Mouse (Mus musculus) spleen, postnatal 14 days (tissue): ENCODE data around the gene Zdhhc6.

Experiments
- DNase-seq, 2 experiments: peaks; one replicate each; pipeline ENCODE4 v3.0.0; 2021 to 2022; ENCODE audit warnings: low spot score in 2 of 2

Zdhhc6 gene

DNA sequence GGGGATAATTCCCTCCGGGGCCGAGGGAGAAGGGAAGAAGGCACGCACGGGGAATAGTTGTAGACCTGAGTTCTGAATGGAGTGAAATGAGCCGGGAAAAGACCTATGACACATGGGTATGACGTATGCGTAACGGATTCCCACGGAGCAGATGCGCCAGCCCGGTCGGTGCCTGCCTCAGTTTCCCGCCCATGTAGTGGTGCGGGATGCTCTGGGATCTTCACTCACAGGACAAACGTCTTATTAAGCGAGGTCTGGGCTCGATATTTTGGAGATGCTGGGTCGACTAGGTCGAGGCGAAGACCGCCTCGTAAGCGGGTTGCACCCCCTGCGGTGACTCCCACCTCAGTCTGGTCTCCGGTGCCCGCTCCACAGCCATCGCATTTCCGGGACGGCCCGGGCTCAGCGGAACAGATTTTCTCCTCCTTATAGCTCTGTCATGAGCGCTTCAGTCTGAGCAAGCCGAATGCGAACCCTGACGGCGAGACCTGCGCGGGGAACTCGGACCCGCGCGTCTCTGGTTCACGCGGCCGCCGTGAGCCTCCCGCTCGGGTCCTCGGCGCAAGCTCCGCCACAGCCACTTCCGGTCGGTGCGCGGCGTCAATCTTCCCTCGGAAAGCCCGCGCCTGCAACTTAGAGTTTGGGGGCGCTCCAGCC, at the start of gene Zdhhc6:
Gene Zdhhc6, minus strand, starts transcription at position 581 of the 657 bp plus-strand sequence.
- peak; percentile 73 to 84 for DNase-seq

DNA sequence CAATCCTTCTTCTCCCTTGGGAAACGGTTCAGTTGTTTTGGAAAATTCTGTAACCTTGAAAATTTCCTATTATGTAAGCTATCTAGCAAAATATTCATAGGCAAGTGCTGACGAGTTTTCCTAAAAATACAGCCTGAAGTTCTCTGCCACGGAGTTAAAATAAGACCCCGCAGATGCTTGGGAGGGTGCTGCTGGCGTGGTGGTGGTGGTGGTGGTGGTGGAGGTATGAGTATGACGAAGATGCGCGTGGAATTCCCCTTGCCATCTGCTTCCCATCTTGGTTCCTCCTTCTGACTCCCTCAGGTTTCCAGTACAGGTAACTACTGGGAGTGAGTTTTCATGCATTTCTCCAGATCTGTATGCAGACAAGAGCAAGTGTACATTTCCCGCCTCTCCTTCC, 46.8 kb upstream of the Zdhhc6 start:
- DNase-seq: no peak

DNA sequence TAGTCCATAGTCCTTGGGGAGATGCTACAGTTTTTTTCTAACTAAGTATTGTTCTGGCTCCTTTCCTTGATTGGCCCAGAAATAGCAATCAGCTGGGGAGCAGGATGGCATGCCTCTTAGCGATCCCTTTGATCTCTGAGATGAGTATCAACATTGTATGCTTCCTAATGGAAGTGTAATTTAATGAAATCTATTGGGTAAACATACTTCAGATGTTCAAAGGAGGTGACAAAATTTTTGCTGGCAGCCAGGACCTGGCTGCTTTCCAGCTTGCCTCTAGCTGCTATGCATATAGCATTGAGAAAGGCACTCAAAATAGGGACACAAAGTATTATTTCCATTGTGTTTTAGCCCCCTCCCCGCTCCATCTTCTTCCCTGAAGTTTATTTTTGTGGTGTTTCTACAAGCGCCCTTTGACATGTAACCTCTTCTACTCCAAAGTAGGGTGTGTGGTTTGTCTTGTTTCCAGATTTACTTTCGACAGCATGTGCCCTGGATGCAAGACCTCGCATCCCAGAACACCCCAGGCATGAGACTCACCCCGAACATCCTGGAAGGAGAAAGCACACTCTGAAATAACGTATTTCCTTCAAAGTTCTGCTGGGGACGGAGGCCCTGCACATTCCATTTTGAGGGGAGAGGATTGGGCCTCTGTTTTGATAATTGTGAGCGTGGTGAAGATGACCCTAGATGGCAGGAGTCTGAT, 35.0 kb upstream of the Zdhhc6 start:
- no peak for DNase-seq

DNA sequence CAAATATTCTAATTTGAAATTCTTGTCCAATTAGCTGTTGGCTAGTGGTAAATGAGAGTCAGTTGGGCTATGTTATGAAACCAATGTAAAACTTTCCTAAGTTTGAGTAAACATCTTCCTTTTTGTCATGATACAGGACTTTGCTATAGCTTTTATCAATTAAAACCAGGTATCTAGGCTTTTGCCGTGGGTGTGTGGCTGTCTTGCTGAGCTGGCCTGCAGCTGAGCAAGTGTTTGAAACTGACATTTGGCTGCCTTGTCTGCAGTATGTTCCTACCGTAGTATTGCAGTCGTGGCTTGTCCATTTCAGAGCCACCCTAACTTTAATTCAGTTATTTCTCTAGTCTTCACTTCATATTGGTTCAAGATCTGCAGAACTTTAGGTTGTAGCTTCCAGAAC, 32.4 kb upstream of the Zdhhc6 start:
- DNase-seq: no peak

DNA sequence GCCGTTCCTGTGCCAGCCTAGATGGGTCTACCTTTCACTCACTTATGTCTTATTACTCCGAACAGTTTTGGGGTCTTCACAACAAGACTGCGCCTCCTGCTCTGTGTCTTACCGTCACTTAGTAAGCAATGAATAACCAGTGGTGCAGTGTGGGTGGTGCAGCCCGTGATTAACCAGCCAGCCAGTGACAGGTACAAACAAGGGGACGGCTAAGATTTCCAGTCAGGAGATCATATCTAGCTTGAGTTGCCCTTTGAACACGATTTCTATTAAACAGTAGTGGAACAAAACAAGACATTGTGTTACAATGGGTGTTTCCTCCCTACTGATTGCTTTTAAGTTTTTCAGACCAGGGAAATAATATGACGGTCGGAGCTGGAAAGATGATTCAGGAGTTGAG, 27.4 kb upstream of the Zdhhc6 start:
- DNase-seq: no peak

DNA sequence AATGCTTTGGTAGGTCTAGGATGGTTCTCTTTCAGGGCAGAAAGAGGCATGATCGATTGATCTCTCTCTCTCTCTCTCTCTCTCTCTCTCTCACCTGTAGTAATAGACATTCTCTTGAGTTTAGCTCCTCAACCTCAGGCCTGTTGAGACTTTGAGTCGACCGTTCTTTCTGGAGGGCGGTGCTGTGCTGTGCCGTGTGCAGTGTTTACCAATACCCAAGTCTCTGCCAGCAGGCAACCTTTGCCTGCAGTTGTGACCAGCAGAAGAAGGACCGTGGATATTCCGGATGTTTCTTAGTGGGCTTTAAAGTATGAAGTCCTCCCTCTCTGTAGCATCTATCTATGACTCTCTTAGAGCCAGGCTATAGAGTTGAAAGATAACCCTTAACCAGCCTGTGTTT, 26.6 kb upstream of the Zdhhc6 start:
- no peak for DNase-seq

DNA sequence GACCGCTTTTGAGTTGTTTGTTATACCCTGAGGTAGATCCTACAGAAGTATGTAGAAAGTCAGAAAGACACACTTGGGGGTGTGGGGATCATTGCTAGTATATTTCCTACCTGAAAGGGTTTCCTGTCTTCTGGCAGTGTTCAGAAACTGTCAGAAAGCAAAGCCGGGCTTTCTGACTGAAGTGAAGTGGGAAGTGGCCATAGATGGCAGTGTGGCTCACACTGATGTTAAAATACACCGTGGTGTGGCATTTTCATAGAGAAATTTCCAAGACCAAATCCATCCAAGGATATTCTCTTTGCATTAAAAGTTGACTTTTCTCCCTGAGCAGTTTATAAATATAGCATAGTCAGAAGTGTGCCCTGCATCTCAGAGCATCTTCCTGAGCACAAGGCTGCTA, 25.5 kb upstream of the Zdhhc6 start:
- no peak for DNase-seq

DNA sequence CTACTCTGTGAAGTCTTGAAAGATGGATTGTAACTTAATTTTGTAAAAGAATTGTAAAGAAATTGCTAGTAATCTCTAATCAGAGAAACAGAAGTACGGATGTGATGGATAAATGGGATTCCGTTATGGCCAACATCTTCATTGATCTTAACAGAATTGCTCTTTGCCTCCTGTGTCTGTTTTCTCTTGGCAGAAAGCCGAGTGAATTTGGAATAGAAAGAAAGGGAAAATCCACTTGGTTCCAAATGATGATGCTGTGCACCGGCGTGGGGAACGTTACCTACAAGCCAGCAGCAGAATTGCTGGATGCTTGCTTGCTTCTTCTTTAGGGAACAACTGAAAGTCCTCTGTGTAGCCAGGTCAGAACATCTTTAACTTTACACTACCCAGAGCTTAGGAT, 24.7 kb upstream of the Zdhhc6 start:
- DNase-seq: no peak

DNA sequence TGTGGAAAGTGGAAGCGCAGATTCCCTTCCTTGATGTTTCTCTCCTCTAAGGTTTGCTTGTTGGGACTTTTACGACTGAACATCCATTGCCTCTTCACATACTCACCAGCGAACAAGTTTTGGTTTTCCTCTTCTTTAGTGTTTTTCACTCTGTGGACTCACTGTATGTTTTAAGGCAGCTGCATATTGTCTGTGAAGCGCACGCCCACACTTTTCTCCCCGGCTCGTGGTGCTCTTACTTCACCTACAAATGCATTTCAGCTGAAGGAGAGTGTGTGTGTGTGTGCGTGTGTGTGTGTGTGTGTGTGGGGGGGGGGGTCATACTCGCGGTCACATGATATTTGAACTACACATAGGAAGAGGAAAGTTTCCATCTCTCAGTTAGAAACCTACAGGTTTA, 21.8 kb upstream of the Zdhhc6 start:
- no peak for DNase-seq

DNA sequence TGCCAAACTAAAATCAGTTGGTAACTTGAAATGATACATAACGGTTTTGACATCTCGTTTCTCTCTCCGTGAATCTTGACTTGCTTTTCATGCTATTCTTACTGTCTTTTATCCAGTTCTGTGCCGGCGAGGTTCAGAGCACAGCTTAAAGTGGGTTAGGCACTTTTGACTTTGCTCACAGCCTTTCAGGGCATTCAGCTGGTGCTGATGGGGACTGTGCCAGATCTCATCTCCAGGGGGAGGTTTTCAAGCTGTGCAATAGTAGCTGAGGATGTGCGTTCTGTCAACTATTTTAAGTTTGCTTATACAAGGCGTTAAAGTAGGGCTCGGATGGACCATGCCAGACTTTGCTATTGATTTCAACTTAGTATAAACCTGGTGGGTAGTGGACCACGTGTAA, 21.2 kb upstream of the Zdhhc6 start:
- DNase-seq: no peak

DNA sequence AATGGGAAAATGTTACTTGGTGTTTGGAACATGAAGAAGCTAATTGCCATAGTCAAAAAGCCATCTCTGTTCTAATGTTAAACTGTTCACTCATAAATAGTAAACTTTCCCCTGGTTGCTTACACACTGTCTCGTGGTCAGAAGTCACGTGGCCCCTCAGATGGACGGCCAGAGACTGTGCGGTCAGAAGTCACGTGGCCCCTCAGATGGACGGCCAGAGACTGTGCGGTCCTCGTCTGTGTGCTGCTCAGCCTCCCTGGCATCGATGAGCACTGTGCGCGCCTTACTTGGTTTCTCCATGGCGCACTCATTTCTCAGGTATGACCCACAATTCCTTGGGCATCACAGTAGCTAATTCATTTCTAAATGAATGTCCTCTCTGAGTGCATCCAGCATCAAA, 20.6 kb upstream of the Zdhhc6 start:
- no peak for DNase-seq

DNA sequence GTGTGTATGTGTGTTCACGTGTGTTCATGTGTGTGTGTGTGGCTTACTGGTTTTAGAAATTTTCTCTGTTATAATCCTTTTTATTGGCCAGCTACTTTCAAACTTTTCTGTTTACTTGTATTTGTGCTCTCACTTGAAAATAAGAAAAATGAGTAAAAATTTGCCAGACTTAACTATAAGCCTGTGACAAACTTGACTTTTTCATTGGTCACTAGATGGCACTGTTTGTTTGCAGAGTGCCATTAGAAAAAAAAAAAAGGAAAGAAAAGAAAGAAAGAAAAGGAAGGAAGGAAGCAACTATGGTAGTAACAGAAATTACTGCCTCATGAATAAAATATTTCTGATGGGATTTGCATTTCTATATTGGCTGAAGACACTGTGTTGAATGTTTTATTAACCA, 20.0 kb upstream of the Zdhhc6 start:
- no peak for DNase-seq

DNA sequence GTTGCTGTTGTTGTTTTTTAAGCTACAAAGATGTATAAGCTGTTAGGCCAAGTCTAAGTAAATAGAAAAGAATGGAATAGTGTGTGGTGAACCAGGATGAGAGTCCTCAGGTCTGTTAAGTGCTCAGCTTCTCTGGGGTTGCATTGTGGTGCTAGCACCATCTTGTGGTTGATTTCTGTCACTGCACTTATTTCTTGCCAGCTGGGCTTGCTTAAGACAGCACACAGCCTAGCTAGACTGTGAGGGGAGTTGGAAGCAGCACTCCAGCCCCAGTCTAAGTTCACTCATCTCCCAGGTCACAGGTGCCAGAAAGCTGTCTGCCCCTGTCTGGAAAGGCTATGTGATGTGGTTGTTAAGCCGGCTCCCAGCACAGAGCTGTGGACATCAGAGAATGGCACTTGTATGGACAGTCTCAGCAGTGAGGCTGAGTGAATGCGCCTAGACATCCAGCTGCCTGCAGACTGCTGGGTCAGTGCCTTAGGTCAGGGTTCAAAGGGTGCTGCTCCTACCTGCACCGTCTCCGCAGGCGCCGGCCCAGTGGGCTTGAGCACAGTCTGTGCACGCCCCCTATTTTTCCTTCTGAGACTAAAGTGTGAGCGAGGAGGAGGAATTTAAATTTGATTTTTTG, 16.9 kb upstream of the Zdhhc6 start:
- peak in 1 of 2 experiments; percentile 43 for DNase-seq

DNA sequence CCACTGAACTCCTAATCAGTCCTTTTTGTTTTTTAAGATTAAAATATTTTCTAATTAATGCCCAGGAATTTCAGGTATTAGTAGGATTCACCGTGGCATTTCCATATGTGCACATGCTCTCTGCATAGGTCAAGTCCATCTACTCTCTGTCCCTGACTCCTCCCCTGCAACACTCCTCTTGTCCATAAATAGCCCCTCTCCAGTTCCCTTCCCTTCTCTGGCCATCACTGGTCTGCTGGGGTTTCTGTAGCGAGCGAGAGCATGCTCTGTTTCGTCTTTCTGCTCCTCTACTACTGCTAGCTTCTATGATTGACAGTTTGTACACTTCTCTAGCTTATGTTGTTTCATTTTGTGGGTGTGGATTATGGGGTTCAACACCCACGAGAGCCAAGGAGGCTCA, 15.9 kb upstream of the Zdhhc6 start:
- DNase-seq: no peak

DNA sequence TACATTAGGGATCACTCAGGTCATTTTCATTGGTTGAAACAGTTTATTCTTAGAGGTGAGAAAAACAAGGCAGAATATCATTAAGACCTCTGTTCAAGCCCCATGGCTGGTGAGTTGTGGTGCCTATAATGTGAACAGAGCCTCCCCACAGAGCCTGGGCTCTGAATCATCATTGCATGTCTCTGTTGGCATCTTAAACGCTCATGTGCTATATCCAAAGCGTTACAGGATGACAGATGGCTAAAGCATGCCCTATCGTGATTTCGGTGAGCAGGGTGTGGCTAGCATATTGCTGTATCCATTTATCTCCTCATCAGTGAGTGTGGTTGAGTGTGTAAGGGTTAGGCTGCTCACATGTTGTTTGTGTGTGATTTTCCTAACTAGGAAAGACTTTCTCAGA, 11.7 kb upstream of the Zdhhc6 start:
- DNase-seq: no peak

DNA sequence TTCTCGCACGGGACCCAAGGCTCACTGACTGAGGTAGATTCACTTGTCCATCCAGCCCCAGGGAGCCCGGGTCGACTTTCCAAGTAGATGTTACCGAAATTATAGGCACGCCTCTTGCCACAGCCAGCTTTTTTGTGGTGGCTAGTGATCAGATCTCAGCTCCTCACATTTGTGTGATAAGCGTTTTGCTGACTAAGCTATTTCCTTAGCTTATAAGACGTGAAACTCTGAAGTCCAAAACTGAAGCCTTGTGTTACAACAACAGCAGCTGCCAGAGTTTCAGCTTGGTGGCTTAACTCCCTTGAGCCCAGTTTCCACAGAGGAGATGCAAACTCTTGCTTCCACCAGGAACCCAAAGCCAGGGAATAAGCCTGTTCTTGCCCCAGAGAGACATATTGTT, 6.8 kb upstream of the Zdhhc6 start:
- no peak for DNase-seq

DNA sequence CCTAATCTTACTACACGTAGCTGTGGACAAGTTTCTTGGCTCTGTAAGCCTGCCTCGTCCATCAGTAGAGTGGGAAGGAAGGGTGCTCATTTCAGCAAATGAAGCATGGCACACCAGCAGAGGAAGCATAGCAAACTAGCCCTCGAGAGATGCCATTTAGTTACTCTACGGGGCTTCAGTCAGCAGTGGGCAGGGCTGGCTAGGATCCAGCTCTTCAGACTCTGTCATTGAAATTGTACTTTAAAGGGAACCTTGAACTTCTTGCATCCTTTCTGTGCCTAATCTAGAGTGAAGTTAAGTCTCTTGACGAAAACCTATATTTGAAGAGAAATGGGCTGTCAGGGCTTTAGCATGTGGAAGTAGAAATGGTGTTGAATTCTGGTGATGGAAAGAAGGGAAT, 3.7 kb upstream of the Zdhhc6 start:
- DNase-seq: no peak

DNA sequence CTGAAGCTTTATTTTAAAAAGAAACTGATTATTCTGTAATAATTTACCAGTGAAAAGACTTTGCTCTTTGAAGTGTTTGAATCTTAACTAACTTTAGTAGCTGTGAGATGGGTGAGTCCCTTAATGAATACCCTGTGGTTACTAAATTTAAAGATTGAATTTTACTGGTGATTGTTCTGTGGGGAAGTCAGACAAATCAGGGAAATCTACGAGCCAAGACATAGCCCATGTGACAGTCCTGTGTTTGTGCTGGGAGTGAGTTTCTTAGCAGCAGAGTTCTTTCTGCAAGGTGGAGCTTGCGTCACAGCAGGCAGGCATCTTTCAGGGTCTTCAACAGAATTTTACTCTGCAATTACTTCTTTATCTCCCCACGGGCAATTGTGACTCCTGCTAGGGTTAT, 3.2 kb upstream of the Zdhhc6 start:
- DNase-seq: no peak

DNA sequence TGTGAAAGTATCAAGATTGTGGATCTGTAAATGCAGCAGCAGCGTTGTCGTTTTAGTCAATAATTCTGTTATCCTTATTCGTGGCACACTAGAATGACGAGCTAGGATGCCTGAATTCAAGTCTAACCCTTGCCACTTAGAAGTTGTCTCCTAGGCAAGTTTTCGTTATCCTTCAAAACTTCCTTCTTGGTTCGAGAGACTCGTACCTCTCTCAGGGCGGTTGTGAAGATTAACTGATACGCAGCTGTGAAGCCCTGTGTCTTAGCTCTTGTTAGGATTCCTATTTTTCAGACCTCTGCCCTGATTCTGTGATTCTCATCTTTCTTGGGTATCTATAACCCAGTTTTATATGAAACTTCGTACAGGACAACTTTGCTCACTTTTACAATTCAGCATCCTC, 1.1 kb upstream of the Zdhhc6 start:
- no peak for DNase-seq

DNA sequence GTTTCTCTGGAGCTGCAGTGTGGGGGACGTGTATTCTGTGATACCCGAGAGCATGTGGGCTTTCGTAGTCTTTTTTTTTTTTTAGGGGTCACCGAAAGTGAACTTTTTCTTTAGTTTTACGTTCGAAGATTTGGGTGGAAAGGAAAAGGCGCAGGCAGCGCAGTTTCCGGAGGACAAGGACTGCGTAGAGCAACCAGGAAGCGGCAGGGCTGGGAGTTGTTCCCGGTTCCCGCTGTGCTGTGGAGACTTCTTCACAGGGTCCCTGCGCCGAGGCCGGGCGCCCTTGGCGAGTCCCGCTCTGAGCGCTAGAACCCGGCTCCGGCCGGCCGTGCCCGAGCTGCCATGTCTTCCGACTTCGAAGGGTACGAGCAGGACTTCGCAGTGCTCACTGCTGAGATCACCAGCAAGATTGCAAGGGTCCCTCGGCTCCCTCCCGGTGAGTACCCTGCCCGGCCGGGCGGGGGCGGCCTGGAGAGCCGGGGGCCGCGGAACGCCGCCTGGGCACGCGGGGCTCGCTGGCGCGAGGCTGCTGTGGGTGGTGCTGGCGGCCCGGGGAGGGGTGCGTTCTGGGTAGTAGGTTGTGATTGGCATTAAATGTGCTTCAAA, 380 bp upstream of the Zdhhc6 start, which contains the start of gene Vti1a:
Gene Vti1a, plus strand, starts transcription at position 187 of the 606 bp plus-strand sequence.
- peak; percentile 70 to 80 for DNase-seq

DNA sequence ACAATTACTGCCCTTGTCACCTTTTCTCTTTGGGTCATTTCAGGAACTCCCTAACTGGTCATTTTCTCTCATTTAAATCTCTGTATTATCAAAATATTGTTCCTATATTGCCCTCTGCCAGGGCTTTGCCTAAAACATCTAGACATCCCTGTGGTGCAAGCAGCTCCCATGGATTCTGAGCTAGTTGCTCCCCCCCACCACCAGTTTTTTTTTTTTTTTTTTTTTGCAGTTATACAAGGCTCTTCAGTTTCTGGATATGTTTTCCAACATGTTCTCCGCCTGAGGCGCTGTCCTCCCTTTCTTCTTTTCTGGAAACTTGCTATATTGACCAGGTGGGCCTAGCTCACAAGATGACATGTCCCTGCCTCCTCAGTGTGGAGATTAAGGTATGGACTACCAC, 2.2 kb downstream of the Zdhhc6 start:
- no peak for DNase-seq

DNA sequence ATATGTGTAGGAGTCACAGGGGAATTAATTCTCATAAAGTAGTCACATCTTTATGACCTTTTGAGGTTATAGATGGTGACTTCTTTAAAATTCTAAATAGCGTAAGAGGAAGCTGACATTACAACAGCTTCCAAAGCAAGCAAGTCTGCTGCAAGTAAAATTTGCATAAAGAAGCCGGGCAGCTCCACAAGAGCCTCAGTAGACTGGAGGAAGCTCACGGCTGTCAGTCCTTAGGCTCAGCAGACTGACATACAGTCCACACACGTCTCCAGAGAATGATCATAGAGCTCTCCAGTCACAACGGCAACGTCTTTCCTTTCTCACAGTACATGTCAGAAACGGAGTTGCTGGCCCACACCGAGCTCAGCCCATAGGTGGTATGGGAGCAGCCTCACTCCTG, 4.0 kb downstream of the Zdhhc6 start:
- no peak for DNase-seq

DNA sequence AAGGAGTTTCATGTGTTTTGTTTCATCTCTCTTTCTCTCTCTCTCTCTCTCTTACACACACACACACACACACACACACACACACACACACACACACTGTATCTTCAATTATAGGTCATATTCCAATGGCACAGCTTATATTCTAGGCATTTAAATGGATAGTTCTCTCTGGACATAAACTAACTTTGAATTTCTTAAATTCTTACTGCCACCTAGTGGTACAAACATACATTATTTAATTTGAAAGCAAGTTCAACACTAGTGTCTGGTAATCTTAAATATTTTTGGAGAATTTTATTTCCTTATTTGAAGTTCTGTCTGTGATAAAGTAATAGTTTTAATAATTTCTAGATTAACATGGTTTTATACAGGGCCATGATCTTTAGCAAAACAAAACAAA, 10.8 kb downstream of the Zdhhc6 start:
- no peak for DNase-seq
